Mouse (Mus musculus): ENCODE measurements at regions not wholly inside any gene's neighbourhood (a gene's known extent, or its start where the extent isn't known, plus 50 kb on each side); places are given as distances from the start of the nearest gene placed in this dataset.

DNA sequence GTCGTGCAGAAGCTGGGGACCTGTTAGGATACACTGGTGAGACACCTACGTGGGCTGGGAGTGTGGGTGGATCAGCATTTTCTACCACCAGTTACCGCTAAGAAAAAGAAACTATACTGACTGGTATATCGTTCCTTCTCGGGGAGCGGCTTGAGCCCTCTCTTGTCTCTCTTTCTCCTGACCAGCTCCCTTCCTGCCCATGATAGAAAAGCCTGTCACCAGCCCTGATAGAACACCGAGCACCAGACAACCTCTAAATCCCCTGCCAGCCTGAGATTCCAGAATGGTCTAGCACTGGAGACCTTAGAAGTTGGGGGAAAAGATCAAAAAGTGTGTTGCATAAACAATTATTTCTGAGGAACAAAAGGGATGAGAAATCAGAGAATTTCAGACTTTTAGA is 76.3 kb upstream of the Kcnd3 start:
- DNase-seq (ENCODE audit: low spot score in 2 of 2), result no peak

DNA sequence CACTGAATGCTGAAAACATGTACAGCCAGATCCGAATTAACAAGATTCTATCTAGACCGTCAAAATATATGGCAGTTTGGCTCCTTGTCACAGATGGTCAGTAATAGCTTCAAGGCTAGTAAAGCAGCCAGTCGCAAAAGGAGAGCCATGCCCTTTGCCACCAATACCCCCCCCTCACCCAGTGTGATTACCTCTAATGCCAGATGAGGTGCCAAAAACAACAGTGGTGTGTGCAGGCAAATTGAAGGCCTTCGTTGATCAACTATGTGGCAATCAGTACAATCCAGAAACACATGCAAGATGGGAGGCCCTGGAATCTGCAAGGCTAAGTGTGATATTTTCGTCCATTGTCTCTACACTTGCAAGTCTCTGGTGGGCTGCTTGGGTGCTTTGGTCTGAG is 75.8 kb upstream of the Kcnd3 start:
- no peak for DNase-seq (ENCODE audit: low spot score in 2 of 2)

GRCm38 (mm10) chr3:105380818-105381217 is 71.3 kb upstream of the Kcnd3 start:
- DNase-seq (ENCODE audit: low spot score in 2 of 2), result no peak

GRCm38 (mm10) chr3:105392611-105393514 is 59.3 kb upstream of the Kcnd3 start:
- DNase-seq (ENCODE audit: low spot score in 2 of 2), result peak in 1 of 2 experiments; percentile 4
